Mouse (Mus musculus) stomach, postnatal 0 days (tissue): ENCODE results near the gene Msmb. TPM values are rescaled to one million over a fixed set of nuclear protein-coding genes. Genes with fewer than 3 reads are reported as not detected.
A peak's percentile ranks its signal among the peaks of the same experiment; 100 is the strongest.
"Not testable (repeated sequence)": the region's sequence is repeated elsewhere in the genome, so short reads cannot be mapped to it uniquely, and the experiment has no call there.

Source experiments
- ATAC-seq: fragments of 200-750 bp; cut with Nextera tagmentation; 2 replicates; pipeline ENCODE4 v1.8.0; 2017; ENCODE audit not compliant: low FRiP score, low TSS enrichment
- DNase-seq: peaks from one replicate; pipeline ENCODE4 v3.0.0-alpha.2; 2016; ENCODE audit warnings: low spot score
- H3K27ac ChIP-seq: fragments of 300-500 bp; sonication (generic); replicated peaks from 2 replicates; pipeline ENCODE4 v1.5.1; 2014; ENCODE audit warnings: mild to moderate bottlenecking, control low read depth
- H3K27me3 ChIP-seq: fragments of 300-500 bp; sonication (generic); 2 replicates; pipeline ENCODE4 v1.6.1; 2014; ENCODE audit warnings: low read length; ENCODE audit not compliant: control insufficient read depth, insufficient read depth
- H3K36me3 ChIP-seq: fragments of 300-500 bp; sonication (generic); 2 replicates; pipeline ENCODE4 v1.6.1; 2014; ENCODE audit warnings: low read length, mixed read lengths; ENCODE audit not compliant: control insufficient read depth, insufficient read depth
- H3K4me1 ChIP-seq: fragments of 300-500 bp; sonication (generic); replicated peaks from 2 replicates; pipeline ENCODE4 v1.6.1; 2014; ENCODE audit warnings: antibody characterized with exemption; ENCODE audit not compliant: control insufficient read depth, insufficient read depth
- H3K4me2 ChIP-seq: fragments of 300-500 bp; sonication (generic); replicated peaks from 2 replicates; pipeline ENCODE4 v1.6.1; 2014; ENCODE audit warnings: low read depth, mild to moderate bottlenecking, control low read depth, moderate library complexity
- H3K4me3 ChIP-seq: fragments of 300-500 bp; sonication (generic); 2 replicates; pipeline ENCODE4 v1.5.1; 2014; ENCODE audit warnings: low read depth, low read length, control low read depth
- H3K9ac ChIP-seq: fragments of 300-500 bp; sonication (generic); 2 replicates; pipeline ENCODE4 v1.6.1; 2014; ENCODE audit warnings: mild to moderate bottlenecking, low read length, control low read depth, mixed read lengths
- H3K9me3 ChIP-seq: fragments of 300-500 bp; sonication (generic); 2 replicates; pipeline ENCODE4 v1.6.1; 2016; ENCODE audit warnings: low read length; ENCODE audit not compliant: control insufficient read depth
- CTCF ChIP-seq: IDR thresholded peaks from 2 replicates; pipeline ENCODE4 v1.5.1; 2016; ENCODE audit warnings: antibody characterized with exemption, low read depth, mild to moderate bottlenecking, moderate library complexity
- EP300 ChIP-seq: optimal IDR thresholded peaks from 2 replicates; pipeline ENCODE3; 2016; ENCODE audit warnings: antibody characterized with exemption
- WGBS: fragments of 180-500 bp; shearing (Covaris S2); extraction: QIAGEN DNeasy Blood & Tissue Kit; methylation state at CpG from one replicate; pipeline ENCODE4 v1.1.7; 2014; 5-methylcytosine and 5-hydroxymethylcytosine counted together
- polyA plus RNA-seq: library from polyadenylated mRNA; unstranded; fragments of >200 nt; fragmentation: Nextera tagmentation; extraction: Ambion mirVana; gene quantifications from 2 replicates; pipeline ENCODE4 v1.2.1, GENCODE M21; 2015

The Msmb gene
- polyA plus RNA-seq, 1 experiment from 2014 or later = not detected

GRCm38 (mm10) chr14:32121920-32122315 is 19.9 kb upstream of the Msmb start:
- Histone ChIP-seq H3K4me2 (no peak overlapping the region), H3K9ac (no peak overlapping the region), H3K9me3 (no peaks in the 10 kb centered on the region), H3K27ac (no peak overlapping the region), H3K4me3 (no peak overlapping the region), H3K4me1 (no peaks in the 10 kb centered on the region), H3K36me3 (no peaks in the 10 kb centered on the region), H3K27me3 (no peaks in the 10 kb centered on the region; the same call in 1 of the 2 replicates)
- ATAC-seq = peak; percentile 68; the same call in 1 of the 2 replicates
- DNase-seq = peak; percentile 26
- TF ChIP-seq CTCF = peak; percentile 68
- no peak for TF ChIP-seq EP300
- whole genome bisulfite sequencing = 54% methylated on average over 2 of the region's 2 CpGs

GRCm38 (mm10) chr14:32124261-32124660 is 17.6 kb upstream of the Msmb start:
- Histone ChIP-seq H3K9me3 (no peaks in the 10 kb centered on the region), H3K9ac (no peak overlapping the region), H3K4me1 (no peaks in the 10 kb centered on the region), H3K27me3 (no peaks in the 10 kb centered on the region; the same call in 1 of the 2 replicates), H3K36me3 (no peaks in the 10 kb centered on the region), H3K27ac (no peak overlapping the region), H3K4me2 (no peak overlapping the region), H3K4me3 (no peak overlapping the region)
- WGBS = 49% methylated on average over 3 of the region's 3 CpGs
- DNase-seq = no peak
- no peak for ATAC-seq
- no peak for TF ChIP-seq CTCF
- TF ChIP-seq EP300 = no peak

- not testable (repeated sequence) for H3K9ac ChIP-seq, H3K4me3 ChIP-seq, DNase-seq, H3K27me3 ChIP-seq, H3K4me1 ChIP-seq, H3K36me3 ChIP-seq, ATAC-seq, H3K9me3 ChIP-seq, H3K27ac ChIP-seq, H3K4me2 ChIP-seq
- 81% methylated on average over 5 of the region's 5 CpGs for WGBS
Observed at GRCm38 (mm10) chr14:32125256-32125655, 16.6 kb upstream of the Msmb start.

GRCm38 (mm10) chr14:32128409-32128808 is 13.4 kb upstream of the Msmb start:
- no peak overlapping the region for H3K4me2 ChIP-seq
- TF ChIP-seq EP300 (no peak), CTCF (0 out of 2 replicates have a peak, but pooled peaks have one; percentile 21)
- H3K27me3 ChIP-seq = no peaks in the 10 kb centered on the region; the same call in 1 of the 2 replicates
- ATAC-seq (no peak), DNase-seq (no peak)
- no peak overlapping the region for H3K4me3 ChIP-seq
- no peak overlapping the region for H3K9ac ChIP-seq
- H3K27ac ChIP-seq = no peak overlapping the region
- WGBS = 76% methylated on average over 5 of the region's 5 CpGs
- H3K4me1 ChIP-seq = no peaks in the 10 kb centered on the region
- H3K9me3 ChIP-seq = no peaks in the 10 kb centered on the region
- H3K36me3 ChIP-seq = no peaks in the 10 kb centered on the region

GRCm38 (mm10) chr14:32131836-32132235 is 10.0 kb upstream of the Msmb start:
- Histone ChIP-seq H3K9ac (no peak overlapping the region), H3K36me3 (no peaks in the 10 kb centered on the region), H3K4me1 (no peaks in the 10 kb centered on the region), H3K27me3 (no peaks in the 10 kb centered on the region), H3K4me2 (no peak overlapping the region), H3K4me3 (no peak overlapping the region), H3K9me3 (no peaks in the 10 kb centered on the region), H3K27ac (no peak overlapping the region)
- TF ChIP-seq CTCF = no peak
- no peak for TF ChIP-seq EP300
- WGBS = 31% methylated on average over 4 of the region's 4 CpGs
- ATAC-seq (no peak), DNase-seq (no peak)

- H3K4me1 ChIP-seq = no peaks in the 10 kb centered on the region
- H3K27me3 ChIP-seq = no peaks in the 10 kb centered on the region
- ATAC-seq (no peak), DNase-seq (no peak)
- TF ChIP-seq EP300 (no peak), CTCF (no peak)
- H3K9ac ChIP-seq = no peak overlapping the region
- WGBS = 15% methylated on average over 2 of the region's 2 CpGs
- H3K27ac ChIP-seq = no peak overlapping the region
- no peaks in the 10 kb centered on the region for H3K9me3 ChIP-seq
- H3K4me3 ChIP-seq = no peak overlapping the region
- H3K4me2 ChIP-seq = no peak overlapping the region
- no peaks in the 10 kb centered on the region for H3K36me3 ChIP-seq
Observed at GRCm38 (mm10) chr14:32134293-32134692, 7.5 kb upstream of the Msmb start.

GRCm38 (mm10) chr14:32136467-32136866 is 5.4 kb upstream of the Msmb start:
- H3K4me3 ChIP-seq, H3K27ac ChIP-seq, H3K36me3 ChIP-seq, H3K4me2 ChIP-seq, ATAC-seq, H3K9me3 ChIP-seq, DNase-seq, H3K4me1 ChIP-seq, H3K27me3 ChIP-seq, H3K9ac ChIP-seq: not testable (repeated sequence)
- WGBS = 59% methylated on average over 3 of the region's 3 CpGs
